In genomic region chr2:113095184-113095583, GRCm38 (mm10) we compare ENCODE assay signal across 26 mouse cellular contexts.
"Had no signal": no experiment of that assay in that cellular context is flagged by ENCODE, and none has a peak within 500 bp of the region (broad histone marks: within the 10 kb centered on the region; RNA-seq: fewer than 3 reads in every experiment).

No protein-coding gene starts in this region.

- H3K4me1 ChIP-seq: heart, embryonic 10.5 days; heart, embryonic 12.5 days; hindbrain, embryonic 10.5 days; hindbrain, embryonic 12.5 days; intestine, embryonic 15.5 days; limb, embryonic 10.5 days; limb, embryonic 12.5 days; liver, embryonic 13.5 days; liver, embryonic 15.5 days had no signal

- ATAC-seq: forebrain, postnatal 0 days; hindbrain, embryonic 16.5 days; inflammation-experienced regulatory T-cells, adult 6 months; intestine, embryonic 15.5 days; intestine, postnatal 0 days; liver, postnatal 0 days had no signal

- H3K27me3 ChIP-seq: heart, embryonic 12.5 days; hindbrain, embryonic 12.5 days; intestine, embryonic 15.5 days; limb, embryonic 12.5 days; liver, embryonic 13.5 days; liver, embryonic 15.5 days had no signal

- H3K36me3 ChIP-seq: heart, embryonic 10.5 days; heart, embryonic 12.5 days; hindbrain, embryonic 10.5 days; hindbrain, embryonic 12.5 days; intestine, embryonic 15.5 days; limb, embryonic 10.5 days; limb, embryonic 12.5 days; liver, embryonic 13.5 days; liver, embryonic 15.5 days had no signal

- H3K9me3 ChIP-seq: heart, embryonic 10.5 days; heart, embryonic 12.5 days; hindbrain, embryonic 10.5 days; hindbrain, embryonic 12.5 days; intestine, embryonic 15.5 days; limb, embryonic 10.5 days; limb, embryonic 12.5 days; liver, embryonic 13.5 days; liver, embryonic 15.5 days had no signal

- DNase-seq: forebrain, postnatal 0 days; gastrocnemius, postnatal 10 days; gastrocnemius, postnatal 25 days; heart, adult 18-20 months; heart, postnatal 10 days; heart, postnatal 4 days; kidney, adult 2 months; kidney, postnatal 36 days; liver; liver, embryonic 13.5 days; liver, postnatal 0 days had no signal

- H3K4me2 ChIP-seq: heart, embryonic 12.5 days; hindbrain, embryonic 12.5 days; hindbrain, embryonic 14.5 days; intestine, embryonic 15.5 days; limb, embryonic 12.5 days; liver, embryonic 11.5 days; liver, embryonic 13.5 days; liver, embryonic 15.5 days had no signal

- H3K4me3 ChIP-seq: heart, embryonic 10.5 days; heart, embryonic 12.5 days; hindbrain, embryonic 10.5 days; hindbrain, embryonic 12.5 days; intestine, embryonic 15.5 days; layer of hippocampus, adult 2 months; left cerebral cortex, adult 2 months; limb, embryonic 10.5 days; limb, embryonic 12.5 days; liver, embryonic 13.5 days; liver, embryonic 15.5 days had no signal

- H3K27ac ChIP-seq: heart, embryonic 10.5 days; hindbrain, embryonic 10.5 days; hindbrain, embryonic 12.5 days; hindbrain, embryonic 14.5 days; intestine, embryonic 15.5 days; layer of hippocampus, adult 2 months; left cerebral cortex, adult 2 months; limb, embryonic 10.5 days; limb, embryonic 12.5 days; liver, embryonic 13.5 days; liver, embryonic 15.5 days had no signal

- H3K9ac ChIP-seq: forebrain, postnatal 0 days; heart, embryonic 12.5 days; hindbrain, embryonic 12.5 days; hindbrain, embryonic 14.5 days; intestine, embryonic 15.5 days; limb, embryonic 12.5 days; liver, embryonic 13.5 days; liver, embryonic 15.5 days; liver, postnatal 0 days had no signal
